Mouse (Mus musculus) layer of hippocampus, adult 11-12 months (tissue): Measurements from ENCODE around the gene Ptbp2.

Experiments
- DNase-seq: peaks from one replicate; pipeline ENCODE4 v3.0.0; 2022; ENCODE audit warnings: low spot score

Gene Ptbp2

DNA sequence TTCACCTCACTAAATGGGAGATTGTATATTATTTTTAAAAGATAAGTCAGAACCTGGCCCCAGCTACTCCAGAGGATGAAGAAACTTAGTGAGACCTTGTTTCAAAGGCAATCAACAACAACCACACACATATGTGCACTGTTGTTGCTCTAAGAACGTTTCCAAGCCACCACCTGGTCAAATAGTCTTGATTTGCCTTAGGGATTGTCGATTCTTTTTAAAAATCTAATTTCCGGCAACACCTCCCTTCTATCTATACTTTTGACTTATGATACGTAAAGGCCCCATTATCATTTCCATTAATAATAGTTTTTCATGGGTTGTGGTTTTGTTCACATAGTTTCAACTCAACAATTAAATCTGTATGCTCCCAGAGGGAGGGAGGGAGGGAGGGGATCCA is at the start of gene Ptbp2:
Gene Ptbp2 (minus strand): TSS at position 101 of the 400 bp plus-strand sequence.
- no peak for DNase-seq

DNA sequence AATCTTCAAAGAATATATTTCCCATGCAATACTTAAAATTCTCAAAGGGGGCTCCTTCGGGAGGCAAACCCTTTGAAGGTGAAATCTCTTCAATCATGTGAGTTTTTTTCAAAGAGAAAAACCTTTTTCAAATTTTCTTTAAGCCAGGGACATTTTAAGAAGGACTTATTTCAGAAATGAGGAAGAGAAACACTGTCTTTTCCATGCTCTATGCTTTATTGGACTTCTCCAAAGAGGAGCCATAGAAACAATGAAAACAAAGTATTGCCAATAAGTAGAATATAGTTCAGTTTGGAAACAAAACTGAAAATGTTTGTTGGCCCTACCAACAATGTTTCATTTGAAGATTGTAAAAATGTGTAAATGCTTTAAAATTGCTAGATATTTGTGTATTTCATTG is 30.4 kb upstream of the Ptbp2 start:
- DNase-seq: no peak

DNA sequence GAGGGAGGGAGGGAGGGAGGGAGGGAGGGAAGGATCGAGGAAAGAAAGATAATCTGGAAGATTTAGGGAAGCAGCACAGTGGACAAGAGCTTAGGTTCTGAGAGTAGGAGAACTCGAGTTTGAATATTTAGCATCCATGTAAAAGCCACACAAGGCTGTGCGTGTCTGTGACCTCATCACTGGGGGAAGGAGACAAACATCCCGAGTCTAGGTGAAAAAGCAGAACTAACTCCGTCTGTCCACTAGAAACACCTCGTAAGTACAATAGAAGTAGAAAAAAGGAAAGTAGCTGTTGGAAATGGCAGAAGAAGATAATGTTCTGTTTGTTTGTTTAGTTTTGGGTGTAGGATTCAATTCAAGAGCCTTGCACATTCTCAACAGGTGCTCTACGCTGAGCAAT is 21.9 kb upstream of the Ptbp2 start:
- DNase-seq: no peak

DNA sequence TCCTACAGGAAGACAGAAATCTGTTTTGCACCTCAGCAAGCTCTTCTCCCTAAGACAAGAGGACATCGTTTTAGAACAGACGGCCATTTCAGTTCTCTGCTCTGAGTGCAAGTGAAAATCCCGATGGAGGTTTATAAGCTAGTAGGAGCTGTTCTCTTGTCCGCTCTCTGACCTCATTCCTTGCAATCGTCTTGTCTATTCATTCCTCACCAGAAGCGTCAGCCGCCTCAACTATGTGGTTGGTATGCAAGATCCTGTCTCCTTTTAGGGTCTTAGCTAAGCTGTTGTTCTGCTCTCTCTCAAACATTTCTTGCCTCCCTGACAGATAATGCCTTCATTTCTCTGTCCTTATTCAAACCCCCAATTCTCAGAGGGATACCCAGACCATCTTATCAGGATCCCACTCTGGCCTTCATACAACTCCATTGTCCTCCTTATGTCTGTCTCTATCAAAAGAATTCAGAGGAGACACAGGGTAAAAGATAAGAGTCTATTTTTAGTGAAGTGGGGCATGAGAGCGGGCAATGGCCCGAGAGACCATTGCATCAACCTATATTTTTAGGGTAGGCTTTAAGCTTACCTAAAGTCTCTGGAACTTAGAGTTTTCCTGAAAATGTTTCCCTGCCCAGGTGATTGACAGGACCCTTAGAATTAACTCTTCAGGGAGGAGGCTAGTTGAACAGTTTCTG is 10.6 kb upstream of the Ptbp2 start:
- no peak for DNase-seq

DNA sequence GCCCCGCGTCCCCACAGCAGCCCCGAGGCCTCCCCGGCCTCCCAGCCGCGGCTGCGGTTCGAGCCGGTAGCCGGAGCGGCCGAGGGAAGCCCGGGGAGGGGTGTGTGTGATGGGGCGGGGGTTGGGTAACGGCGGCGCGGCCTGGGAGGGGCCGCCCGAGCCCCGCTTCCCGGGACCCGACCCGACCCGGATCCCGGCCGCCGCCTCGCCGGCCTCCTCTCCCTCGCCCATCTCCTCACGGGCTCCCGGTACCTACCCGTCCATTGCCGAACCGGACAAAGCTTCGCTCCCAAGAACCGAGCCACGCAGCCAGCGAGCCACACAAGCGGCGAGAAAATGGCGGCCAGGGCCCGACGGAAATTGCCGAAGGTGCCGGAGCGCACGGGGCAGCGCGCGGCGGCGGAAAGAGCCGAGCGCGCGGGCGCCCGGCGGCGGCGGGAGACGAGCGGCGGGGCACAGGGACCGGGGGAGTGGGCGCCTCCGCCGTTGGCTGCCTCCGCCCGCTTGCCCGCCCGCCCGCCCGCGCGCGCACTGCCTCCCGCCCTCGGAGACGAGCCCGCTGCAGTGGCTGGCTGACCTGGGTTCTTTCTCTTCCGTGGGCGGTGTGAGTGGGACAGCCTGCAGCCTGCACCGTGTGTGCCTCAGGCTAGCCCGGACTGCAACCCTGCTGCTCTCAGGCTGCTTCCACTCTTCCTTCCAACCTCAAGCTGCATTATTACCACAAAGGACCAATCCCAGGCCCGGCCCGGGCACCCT is 1.1 kb downstream of the Ptbp2 start:
- DNase-seq: peak; percentile 88

DNA sequence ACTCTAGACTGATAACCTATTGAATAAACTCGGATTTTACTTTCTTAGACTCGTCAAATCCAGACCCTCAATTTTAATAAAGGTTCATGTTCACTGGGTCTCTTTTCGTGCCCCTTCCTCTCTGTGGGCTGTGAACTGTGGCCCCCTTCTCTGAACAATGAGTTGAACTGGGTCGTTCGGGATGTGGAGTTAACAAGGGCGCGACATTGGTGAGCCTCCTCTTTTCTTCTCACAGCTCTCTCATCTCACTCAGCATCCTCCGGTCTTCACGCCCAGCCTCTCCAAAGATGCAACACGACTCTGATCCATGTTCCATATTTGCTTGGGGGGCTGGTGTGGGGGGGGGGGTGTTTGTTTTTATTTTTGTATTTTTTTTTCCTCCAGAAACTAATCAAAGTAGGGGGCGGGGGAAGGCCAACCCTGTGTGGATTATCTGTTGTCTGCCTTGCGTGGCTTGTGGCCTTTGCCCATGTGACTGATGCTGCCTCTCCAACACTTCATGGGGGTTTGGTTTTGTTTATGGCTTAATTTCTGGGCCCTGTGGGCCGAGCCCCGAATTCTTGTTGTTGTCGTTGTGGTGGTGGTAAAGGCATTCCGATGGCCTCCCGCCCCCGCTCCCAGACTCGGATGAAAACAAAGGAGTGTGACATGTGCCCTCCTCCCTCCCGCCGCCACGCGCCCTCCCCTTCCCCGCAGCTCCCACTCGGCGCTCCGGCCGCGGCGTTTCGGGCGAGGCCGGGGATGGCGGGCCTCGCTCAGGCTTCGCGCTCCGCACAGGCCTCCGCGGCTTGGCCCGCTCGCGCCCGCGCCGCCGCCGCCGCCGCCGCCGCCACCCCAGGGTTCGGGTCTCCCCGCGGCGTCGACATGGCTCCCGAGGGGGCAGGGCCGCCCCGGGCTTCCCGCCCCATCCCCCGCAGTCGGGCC is 2.0 kb downstream of the Ptbp2 start:
- peak; percentile 57 for DNase-seq

DNA sequence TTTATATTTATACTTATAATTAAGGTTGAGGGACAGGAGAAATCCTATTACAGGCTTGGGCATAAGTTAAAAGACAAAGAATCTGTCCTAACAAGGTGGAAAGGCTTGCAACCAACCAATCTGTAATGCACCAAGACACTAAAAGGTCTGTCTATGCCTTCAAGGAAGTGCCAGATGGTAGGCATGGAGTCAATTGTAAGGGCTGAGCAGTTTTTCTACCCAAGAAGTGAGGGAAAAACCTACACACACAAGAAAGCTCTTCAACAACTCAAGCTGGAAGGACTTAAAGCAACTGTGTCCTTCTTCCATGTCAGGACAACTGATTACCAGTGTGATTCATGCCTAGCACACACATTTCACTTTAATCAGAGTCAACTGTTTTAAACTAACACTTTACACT is 3.4 kb downstream of the Ptbp2 start:
- no peak for DNase-seq

DNA sequence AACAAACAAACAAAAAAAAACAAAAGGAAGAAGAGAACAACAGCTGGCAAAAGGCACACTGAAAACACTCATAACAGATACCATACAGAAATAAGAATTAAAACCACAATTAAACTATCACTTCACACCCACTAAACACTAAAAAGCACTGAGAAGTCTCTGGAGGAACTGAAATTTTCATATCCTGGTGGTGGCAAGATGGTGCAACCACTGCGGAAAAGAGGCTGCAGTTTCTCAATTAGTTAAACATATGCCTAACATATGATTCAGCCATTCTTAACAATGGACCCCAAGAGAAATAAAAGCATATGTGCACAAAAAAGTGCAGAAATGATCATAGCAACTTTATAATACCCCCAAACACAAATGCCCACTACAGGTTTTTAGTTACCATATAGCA is 5.0 kb downstream of the Ptbp2 start:
- no peak for DNase-seq

DNA sequence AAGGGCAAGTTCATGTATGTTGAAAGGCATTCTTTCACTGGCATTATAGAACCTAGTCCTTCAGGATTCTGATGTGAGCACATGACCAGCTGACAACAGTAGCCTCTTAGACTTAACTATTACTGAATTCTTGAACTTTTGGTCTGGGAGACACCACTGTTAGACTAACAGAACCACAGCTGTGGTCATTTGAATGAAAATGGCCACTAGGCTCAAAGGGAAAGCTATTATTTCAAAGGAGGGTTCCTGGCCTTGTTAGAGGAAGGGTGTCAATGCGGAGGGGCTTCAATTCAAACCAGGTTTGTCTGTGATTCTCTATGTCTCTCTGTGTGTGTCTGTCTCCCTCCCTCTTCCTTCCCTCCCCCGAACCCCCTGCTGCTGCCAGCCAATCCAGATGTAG is 5.8 kb downstream of the Ptbp2 start:
- no peak for DNase-seq

DNA sequence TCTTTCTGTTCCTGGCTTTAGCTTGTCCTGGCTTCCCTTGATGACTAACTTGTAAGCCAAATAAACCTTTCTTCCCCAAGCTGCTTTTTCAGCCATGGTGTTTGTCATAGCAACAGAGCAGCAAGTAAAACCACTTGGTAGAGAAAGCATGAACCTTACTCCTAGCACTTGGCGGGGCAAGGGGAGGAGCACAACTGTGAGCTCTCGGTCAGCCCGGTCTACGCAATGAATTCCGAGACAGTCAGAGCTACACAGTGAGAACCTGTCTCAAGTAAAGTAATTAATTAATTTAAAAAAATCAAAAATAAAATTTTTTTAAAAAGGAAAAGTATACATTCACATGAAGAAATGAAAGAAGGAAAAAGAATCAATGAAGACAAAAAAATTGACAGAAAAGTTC is 8.1 kb downstream of the Ptbp2 start:
- no peak for DNase-seq

DNA sequence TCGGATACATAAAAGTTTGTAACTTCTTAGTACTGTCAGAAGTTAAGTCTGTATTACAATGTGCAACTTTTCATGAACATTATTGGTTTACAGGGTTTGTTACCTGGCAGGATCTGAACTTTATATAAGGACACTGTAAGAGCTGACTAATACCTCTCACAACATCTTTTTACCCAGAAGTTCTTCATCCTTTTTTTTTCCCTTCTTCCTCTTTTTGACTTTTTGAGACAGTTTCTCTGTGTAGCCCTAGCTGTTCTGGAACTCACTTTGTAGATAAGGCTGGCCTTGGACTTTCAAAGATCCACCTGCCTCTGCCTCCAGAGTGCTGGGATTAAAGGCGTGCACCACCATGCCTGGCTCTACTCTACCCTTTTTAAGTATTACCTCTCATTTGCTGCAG is 11.5 kb downstream of the Ptbp2 start:
- DNase-seq: no peak

DNA sequence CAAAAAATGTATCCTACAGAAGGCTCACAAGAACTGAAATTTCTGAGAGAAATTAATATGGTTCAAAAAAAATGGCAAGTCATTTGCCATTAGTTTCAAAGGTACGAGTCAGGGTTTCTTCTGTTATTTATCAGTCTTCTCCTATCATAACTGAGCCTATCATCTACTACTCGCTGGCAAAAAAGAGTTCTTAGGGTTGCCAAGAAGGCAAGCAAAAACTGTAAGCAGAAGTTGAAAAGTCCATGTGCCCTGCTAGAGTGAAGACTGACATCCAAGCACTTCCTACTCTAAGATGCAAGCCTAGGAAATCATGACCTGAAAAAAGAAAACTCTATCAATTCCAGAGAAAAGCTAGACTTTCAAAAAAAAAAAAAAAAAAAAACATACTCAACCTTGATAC is 20.5 kb downstream of the Ptbp2 start:
- DNase-seq: no peak

DNA sequence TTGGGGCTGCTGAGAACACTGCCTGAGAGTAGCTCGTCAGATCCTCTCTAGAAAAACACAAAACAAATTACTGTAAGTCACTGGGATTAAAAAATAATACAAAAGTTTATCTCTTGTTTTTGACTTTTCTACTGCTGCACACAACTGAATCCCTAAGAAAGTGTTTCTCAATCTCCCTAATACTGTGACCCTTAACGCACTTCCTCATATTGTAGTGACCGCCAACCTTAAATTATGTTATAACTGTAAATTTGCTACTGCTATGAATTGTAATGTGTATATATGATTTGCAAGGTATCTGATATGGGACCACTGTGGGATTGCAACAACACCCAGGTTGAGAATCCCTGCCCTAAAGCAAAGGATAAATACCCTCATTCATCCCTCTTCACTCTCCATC is 22.5 kb downstream of the Ptbp2 start:
- DNase-seq: no peak

DNA sequence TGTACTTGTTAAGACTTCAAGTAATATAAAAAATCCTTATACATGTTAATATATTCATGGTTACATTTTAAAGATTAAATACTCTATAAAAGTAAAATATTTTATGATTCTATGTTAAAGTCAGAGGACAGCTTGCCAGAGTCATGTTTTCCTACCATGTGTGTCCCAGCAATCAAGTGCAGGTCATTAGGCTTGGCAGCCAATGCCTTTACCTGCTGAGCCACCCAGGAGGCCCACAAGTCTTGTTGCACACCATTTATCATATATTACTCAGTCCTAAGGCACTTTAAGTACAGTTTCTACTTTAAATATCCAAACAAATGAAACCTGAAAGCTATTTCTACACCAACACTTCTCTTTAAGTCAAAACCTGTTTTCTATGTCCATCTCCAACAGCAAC is 30.5 kb downstream of the Ptbp2 start:
- no peak for DNase-seq

DNA sequence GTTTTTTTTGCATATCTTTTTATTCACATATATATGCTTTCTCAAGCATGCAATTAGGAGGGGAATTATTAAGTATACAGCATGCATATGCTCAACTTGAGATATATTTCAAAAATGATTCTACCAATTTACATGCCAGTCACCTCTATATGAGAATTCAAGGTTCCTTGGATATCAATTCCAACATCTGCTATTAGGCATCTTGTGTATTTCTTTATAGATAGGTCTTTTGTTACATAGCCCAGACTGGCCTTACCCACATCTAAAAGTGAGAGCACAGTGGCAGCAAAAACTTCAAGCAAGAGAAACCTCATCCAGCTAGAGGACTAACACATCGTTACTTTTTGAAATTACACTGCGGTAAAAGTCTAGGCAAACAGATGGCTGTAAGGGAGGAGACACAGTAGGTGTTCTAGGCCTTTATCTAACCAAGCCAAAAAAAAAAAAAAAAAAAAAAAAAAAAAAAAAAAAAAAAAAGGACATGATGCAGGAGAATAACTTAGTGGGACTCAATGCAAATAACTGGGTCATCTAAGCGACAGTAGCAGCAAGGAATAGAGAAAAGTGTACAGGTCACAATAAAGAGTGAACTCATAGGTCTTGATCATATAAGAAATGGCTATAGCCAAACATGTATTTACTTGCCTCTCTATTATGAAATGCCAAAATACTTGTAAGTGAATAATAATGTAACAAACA is 34.6 kb downstream of the Ptbp2 start:
- no peak for DNase-seq

DNA sequence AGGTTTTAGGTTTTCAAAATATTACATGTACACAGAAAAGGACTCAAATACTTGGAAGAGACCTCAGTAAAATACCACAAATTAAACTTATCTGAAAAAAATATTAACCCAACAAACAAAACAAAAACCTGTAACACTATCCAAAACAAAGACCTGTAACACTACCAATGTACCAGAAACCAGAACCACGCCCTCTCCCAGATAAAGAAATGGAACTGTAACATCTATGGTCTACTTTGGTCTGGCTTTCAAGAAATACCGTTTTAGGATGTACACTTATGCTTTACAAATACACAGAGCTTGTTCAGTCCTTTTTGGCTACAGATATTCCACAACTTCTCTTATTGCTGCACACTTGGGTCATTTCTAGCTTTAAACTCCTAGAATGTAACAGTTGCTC is 35.1 kb downstream of the Ptbp2 start:
- DNase-seq: no peak

DNA sequence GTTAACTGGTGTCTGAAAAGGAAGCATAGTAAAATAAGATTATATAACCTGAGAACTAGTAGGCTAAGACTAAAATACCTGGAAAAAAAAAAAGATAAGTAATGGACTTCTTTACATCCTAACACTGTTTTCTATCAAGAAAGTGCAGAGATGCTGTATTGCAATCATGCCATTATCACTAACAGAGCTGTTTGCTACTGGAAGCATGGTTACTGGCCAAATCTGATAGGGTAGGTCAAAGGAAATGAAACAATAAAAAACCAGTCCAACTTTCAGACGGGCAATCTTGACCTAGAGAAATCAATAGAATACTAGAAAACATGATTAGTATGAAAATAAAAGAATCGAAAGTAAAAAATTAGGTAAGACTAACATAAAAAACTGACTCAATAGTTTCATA is 37.6 kb downstream of the Ptbp2 start:
- DNase-seq: no peak

DNA sequence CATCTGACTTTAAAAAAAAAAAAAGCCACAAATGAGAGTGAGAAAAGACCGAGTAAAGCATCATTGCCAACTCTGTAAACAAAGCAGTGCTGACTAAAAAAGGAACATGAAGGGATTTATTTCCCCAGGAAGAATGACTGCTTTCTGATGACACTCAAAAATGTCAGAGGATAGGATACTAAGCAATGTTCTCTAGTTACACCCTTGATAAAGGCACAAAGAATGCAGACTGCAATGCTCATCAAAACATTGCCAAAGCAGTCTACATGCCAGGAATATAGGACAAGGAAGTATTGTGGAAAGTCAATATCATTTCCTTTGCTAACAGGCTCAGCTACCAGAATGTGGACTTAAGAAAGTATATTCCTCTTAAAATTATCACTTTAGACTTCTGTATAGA is 38.5 kb downstream of the Ptbp2 start:
- DNase-seq: no peak

DNA sequence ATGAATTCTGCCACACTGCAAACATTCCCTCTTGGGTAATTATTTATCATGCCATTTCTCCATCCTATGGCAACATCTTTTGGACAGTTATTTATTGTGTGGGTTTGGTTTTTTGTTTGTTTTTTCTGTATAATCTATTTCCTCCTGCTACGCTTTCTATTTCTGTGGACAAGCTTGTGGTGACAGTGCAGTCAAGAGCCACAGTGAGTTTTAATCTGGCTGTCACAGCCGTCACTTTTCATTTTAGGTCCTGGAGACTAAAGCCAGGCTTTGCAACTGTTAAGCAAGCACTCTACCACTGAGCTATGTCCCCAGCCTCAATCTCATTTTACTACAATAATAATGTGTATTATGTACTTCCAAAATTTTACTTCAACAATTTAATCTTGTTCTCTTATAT is 54.4 kb downstream of the Ptbp2 start:
- no peak for DNase-seq

DNA sequence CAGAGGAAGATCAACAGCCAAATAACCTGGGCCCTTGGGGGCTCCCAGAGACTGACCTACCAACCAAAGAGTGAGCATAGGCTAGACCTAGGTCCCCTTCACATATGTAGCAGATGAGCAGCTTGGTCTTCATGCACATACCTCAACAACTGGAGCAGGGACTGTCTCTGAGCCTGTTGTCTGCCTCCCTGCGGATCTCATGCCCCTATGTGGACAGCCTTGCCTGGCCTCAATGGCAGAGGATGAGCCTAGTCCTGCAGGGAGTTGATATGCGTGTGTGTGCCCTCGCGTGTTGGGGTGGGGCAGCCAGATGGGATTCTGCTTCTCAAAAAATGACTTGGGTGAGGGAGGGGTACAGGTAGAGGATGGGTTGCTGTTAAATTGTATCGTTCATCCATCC is 72.2 kb downstream of the Ptbp2 start:
- DNase-seq: no peak

DNA sequence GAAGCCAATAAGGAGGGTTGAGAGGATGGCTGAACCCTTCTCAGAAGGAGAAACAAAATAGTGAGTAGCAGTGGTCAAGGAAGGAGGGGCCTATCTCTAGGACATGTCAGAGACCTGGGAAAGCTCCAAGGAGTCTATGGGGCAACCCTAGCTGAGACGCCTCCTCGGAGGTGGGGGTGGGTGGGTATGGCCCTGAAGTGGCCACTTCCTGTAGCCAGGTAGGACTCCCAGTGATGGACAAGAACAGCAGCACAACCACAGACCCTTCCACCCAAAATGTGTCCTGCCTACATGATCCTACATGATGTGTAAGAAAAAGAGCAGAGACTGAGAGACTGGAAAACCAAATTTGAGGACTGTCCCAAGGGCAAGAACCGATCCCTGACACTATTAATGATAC is 72.8 kb downstream of the Ptbp2 start:
- DNase-seq: no peak

DNA sequence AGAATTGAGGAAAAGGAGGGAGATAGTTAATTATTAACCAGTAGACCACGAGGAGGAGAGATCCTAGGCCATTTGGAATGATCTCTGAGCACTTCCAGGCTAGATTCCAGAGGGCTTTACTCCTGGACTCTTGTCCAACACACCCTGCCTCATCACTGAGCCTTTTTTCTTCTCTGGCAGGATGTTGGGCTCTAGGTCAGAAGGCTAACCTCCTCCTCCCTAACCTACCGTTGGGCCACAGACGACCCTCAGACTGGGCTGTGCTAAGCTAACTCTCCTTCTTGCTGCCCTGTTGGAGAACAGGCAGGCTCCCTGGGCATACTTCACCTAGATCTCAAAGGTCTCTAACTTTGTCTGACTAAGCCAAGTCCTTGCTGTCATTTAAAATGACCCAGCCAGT is 82.8 kb downstream of the Ptbp2 start:
- no peak for DNase-seq
